Mouse (Mus musculus) hindbrain, postnatal 0 days (tissue): Measurements from ENCODE around the gene Ralgps2. TPM values are rescaled to one million over a fixed set of nuclear protein-coding genes. Genes with fewer than 3 reads are reported as not detected.

ENCODE experiments used
- ATAC-seq: fragments of 200-750 bp; cut with Nextera tagmentation; 2 replicates; pipeline ENCODE4 v1.8.0; 2017; ENCODE audit warnings: mild to moderate bottlenecking, moderate TSS enrichment, moderate library complexity
- DNase-seq: peaks from one replicate; pipeline ENCODE4 v3.0.0-alpha.2; 2015; ENCODE audit warnings: low spot score
- H3K27ac ChIP-seq: fragments of 300-500 bp; sonication (generic); 2 replicates; pipeline ENCODE4 v1.5.1; 2014; ENCODE audit warnings: mild to moderate bottlenecking
- H3K27me3 ChIP-seq: fragments of 300-500 bp; sonication (generic); 2 replicates; pipeline ENCODE4 v1.6.1; 2014; ENCODE audit warnings: low read length, mixed read lengths; ENCODE audit not compliant: insufficient read depth
- H3K36me3 ChIP-seq: fragments of 300-500 bp; sonication (generic); 2 replicates; pipeline ENCODE4 v1.6.1; 2014; ENCODE audit warnings: low read length, mixed read lengths; ENCODE audit not compliant: insufficient read depth
- H3K4me1 ChIP-seq: fragments of 300-500 bp; sonication (generic); 2 replicates; pipeline ENCODE4 v1.6.1; 2014; ENCODE audit warnings: antibody characterized with exemption, low read length, mixed read lengths; ENCODE audit not compliant: insufficient read depth
- H3K4me2 ChIP-seq: fragments of 300-500 bp; sonication (generic); 2 replicates; pipeline ENCODE4 v1.6.1; 2014; ENCODE audit warnings: low read depth, mild to moderate bottlenecking, low read length, moderate library complexity, mixed read lengths
- H3K4me3 ChIP-seq: fragments of 300-500 bp; sonication (generic); 2 replicates; pipeline ENCODE4 v1.5.1; 2014; ENCODE audit warnings: low read length
- H3K9ac ChIP-seq: fragments of 300-500 bp; sonication (generic); replicated peaks from 2 replicates; pipeline ENCODE4 v1.6.1; 2014; ENCODE audit warnings: mild to moderate bottlenecking, low read length, moderate library complexity, mixed read lengths
- H3K9me3 ChIP-seq: fragments of 300-500 bp; sonication (generic); 2 replicates; pipeline ENCODE4 v1.6.1; 2016; ENCODE audit warnings: low read length, mixed read lengths
- CTCF ChIP-seq: IDR thresholded peaks from 2 replicates; pipeline ENCODE4 v1.5.1; 2016; ENCODE audit warnings: antibody characterized with exemption, control low read depth, low read depth
- WGBS: fragments of 180-500 bp; shearing (Covaris S2); extraction: QIAGEN DNeasy Blood & Tissue Kit; methylation state at CpG from one replicate; pipeline ENCODE4 v1.1.7; 2014; 5-methylcytosine and 5-hydroxymethylcytosine counted together
- polyA plus RNA-seq: library from polyadenylated mRNA; unstranded; fragments of >200 nt; fragmentation: Nextera tagmentation; extraction: Ambion mirVana; gene quantifications from 2 replicates; pipeline ENCODE4 v1.2.1, GENCODE M21; 2015
- total RNA-seq: library from RNA; depleted of rRNA; stranded (reverse); fragments of >200 nt; gene quantifications from 2 replicates; pipeline ENCODE4 v1.2.3, GENCODE M21; 2014

Gene Ralgps2
- total and polyA plus RNA-seq, 2 experiments from 2014 or later: 52.8 to 70.1 TPM

DNA sequence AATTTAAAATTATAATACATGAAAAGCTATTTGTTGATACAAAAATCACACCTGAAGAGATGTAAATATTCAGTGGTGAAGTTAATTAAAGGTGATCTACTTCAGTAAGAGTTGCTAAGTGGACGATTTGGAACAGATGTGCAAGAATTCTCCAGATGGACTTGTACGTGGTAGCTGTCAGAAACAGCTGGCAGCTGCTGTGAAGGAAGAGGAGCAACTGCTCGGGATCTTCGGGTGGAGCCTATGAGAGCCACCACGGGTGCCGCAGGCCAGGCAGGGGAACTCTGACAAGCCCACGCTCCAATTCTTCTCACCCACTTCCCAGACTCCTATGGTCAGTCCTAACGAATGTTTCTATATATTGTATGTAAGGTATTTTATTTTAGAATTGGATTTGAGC is 126.7 kb downstream of the Ralgps2 start:
- DNase-seq: peak; percentile 11
- 69% methylated on average over 8 of the region's 8 CpGs for WGBS
- no peak overlapping the region for H3K4me2 ChIP-seq
- TF ChIP-seq CTCF: no peak
- H3K27me3 ChIP-seq: no peaks in the 10 kb centered on the region
- H3K4me3 ChIP-seq: no peak overlapping the region
- H3K27ac ChIP-seq: no peak overlapping the region
- no peak overlapping the region for H3K9ac ChIP-seq
- H3K9me3 ChIP-seq: no peaks in the 10 kb centered on the region
- no peak for ATAC-seq
- peaks cover 18% of the 10 kb centered on the region for H3K36me3 ChIP-seq
- H3K4me1 ChIP-seq: no peaks in the 10 kb centered on the region

DNA sequence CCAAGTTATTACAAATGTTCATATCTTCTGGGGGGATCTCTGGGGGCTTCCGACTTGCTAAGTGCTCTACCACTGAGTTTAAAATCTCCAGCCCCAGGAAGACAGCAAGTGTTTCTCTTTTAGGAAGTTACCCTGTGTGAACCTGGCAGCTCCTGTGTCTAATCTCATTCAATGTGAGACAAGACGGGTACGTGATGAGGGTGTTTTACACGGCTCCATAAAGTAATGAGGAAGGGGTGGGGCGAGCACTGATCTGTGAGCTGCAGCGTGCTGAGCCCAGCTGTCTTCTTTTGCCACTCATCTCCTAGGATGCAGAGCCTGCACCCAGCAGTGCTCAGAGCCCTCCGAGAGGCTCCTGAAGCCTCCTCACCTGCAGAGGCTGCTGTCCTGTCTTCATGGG is 127.5 kb downstream of the Ralgps2 start:
- H3K4me2 ChIP-seq: no peak overlapping the region
- H3K9me3 ChIP-seq: no peaks in the 10 kb centered on the region
- H3K36me3 ChIP-seq: peaks cover 12% of the 10 kb centered on the region; the same call in 1 of the 2 replicates
- ATAC-seq (no peak), DNase-seq (no peak)
- WGBS: 53% methylated on average over 7 of the region's 7 CpGs
- no peak overlapping the region for H3K27ac ChIP-seq
- H3K9ac ChIP-seq: no peak overlapping the region
- H3K4me1 ChIP-seq: no peaks in the 10 kb centered on the region
- no peak for TF ChIP-seq CTCF
- H3K4me3 ChIP-seq: no peak overlapping the region
- H3K27me3 ChIP-seq: no peaks in the 10 kb centered on the region

DNA sequence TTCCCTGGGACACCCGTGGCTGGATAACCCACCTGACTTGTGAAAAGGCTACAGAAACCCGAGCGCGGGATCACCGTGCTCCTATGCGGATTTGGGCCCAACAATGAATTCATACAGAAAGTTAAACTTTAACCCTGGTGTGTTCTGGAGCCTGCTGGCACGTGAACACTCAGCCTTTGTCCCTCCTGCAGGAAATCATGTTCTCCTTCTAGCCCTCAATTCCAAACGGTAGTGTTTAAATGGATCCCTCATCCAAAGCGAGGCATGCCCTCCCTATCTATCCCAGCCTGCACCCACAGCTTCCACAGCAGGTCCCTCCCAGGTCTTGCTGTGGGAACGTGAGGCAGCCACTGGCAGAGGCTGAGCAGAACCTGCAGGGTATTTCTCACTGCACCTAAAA is 131.1 kb downstream of the Ralgps2 start:
- DNase-seq (no peak), ATAC-seq (no peak)
- Histone ChIP-seq H3K4me1 (no peaks in the 10 kb centered on the region), H3K9me3 (no peaks in the 10 kb centered on the region), H3K4me2 (no peak overlapping the region), H3K27me3 (no peaks in the 10 kb centered on the region), H3K9ac (no peak overlapping the region), H3K4me3 (no peak overlapping the region), H3K27ac (no peak overlapping the region), H3K36me3 (0 out of 2 replicates have a peak, but pooled peaks cover 4% of the 10 kb centered on the region)
- no peak for TF ChIP-seq CTCF
- 45% methylated on average over 10 of the region's 10 CpGs for WGBS

DNA sequence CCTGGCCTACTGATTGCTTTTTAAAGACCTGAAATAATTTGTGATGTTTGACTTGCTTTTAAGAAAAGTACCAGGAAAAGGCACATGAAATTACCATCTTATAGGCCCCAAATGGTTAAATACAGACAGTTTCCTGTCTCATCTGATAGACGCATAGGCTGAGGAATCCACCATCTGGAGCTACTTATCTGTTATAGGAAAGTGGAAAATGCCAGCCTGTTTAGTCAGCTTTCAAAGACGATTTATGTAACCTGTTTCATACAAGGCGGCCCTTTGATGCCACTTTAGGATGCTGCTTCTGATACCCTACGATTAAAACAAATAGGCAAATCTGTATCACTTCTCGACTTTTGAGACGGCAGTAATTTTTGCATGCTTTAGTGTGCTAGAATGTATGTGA is 138.2 kb downstream of the Ralgps2 start:
- H3K4me3 ChIP-seq: no peak overlapping the region
- H3K4me1 ChIP-seq: no peaks in the 10 kb centered on the region
- H3K27ac ChIP-seq: no peak overlapping the region
- no peak for ATAC-seq
- TF ChIP-seq CTCF: no peak
- DNase-seq: no peak
- H3K4me2 ChIP-seq: no peak overlapping the region
- no peaks in the 10 kb centered on the region for H3K27me3 ChIP-seq
- no peaks in the 10 kb centered on the region for H3K9me3 ChIP-seq
- WGBS: 77% methylated on average over 6 of the region's 6 CpGs
- no peak overlapping the region for H3K9ac ChIP-seq
- H3K36me3 ChIP-seq: no peaks in the 10 kb centered on the region

DNA sequence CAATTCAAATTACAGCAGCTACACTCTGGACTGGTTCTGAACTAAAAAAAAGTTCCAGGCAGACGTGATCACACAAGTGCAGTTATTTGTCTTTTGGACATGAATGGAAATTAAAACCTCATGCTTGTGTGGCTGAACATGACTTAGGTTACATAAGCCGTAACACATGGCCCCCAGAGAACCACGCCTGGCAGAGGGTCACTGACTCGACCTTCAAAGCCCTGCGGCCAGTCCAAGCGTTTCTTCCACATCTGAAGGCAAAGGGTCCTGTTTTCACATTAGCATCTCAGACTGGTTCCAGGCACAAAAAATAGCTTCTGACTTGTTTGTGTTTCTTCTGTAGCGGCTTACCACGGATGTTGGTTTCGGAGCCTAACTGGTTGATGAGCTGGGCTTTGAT is 143.2 kb downstream of the Ralgps2 start:
- H3K9me3 ChIP-seq: no peaks in the 10 kb centered on the region
- DNase-seq (no peak), ATAC-seq (no peak)
- no peak overlapping the region for H3K4me2 ChIP-seq
- H3K36me3 ChIP-seq: no peaks in the 10 kb centered on the region
- no peak overlapping the region for H3K9ac ChIP-seq
- WGBS: 80% methylated on average over 9 of the region's 9 CpGs
- no peak overlapping the region for H3K4me3 ChIP-seq
- no peaks in the 10 kb centered on the region for H3K27me3 ChIP-seq
- H3K27ac ChIP-seq: no peak overlapping the region
- no peaks in the 10 kb centered on the region for H3K4me1 ChIP-seq
- TF ChIP-seq CTCF: no peak

DNA sequence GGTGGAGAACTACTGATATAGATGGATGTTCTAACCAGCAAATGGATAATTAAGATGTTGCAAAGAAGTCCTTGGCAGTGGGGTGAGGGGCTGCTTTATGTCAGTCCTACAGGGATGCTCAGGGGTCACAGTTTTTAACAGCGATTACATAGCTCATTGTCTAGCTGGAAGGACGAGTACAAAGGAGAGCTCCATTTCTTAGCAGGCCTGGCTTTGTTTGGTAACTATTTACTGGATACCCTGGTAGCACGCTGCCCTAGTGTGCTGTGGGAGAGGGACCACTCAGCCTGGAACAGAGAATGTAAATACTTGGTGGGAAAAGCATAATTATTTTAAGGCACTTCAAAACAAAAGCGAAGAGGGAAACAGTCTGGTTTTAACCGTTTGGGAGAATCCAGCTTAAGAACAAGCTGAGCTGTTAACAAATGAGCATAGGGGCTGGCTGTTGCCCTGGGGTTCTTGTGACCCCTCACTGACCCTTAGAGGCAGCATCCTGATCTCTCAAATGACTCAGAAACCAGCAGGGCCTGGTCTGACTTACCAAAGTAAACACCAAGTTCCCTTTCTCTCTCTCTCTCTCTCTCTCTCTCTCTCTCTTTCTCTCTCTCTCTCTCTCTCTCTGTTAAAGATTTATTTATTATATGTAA is 149.5 kb downstream of the Ralgps2 start:
- 22% methylated on average over 5 of the region's 5 CpGs for WGBS
- ATAC-seq (0 out of 2 replicates have a peak, but pooled peaks have one; percentile 43), DNase-seq (no peak)
- H3K27ac ChIP-seq: no peak overlapping the region
- no peak for TF ChIP-seq CTCF
- no peak overlapping the region for H3K4me2 ChIP-seq
- no peak overlapping the region for H3K4me3 ChIP-seq
- H3K9ac ChIP-seq: no peak overlapping the region
- H3K36me3 ChIP-seq: no peaks in the 10 kb centered on the region
- H3K4me1 ChIP-seq: peaks cover 6% of the 10 kb centered on the region
- H3K27me3 ChIP-seq: no peaks in the 10 kb centered on the region
- H3K9me3 ChIP-seq: no peaks in the 10 kb centered on the region

DNA sequence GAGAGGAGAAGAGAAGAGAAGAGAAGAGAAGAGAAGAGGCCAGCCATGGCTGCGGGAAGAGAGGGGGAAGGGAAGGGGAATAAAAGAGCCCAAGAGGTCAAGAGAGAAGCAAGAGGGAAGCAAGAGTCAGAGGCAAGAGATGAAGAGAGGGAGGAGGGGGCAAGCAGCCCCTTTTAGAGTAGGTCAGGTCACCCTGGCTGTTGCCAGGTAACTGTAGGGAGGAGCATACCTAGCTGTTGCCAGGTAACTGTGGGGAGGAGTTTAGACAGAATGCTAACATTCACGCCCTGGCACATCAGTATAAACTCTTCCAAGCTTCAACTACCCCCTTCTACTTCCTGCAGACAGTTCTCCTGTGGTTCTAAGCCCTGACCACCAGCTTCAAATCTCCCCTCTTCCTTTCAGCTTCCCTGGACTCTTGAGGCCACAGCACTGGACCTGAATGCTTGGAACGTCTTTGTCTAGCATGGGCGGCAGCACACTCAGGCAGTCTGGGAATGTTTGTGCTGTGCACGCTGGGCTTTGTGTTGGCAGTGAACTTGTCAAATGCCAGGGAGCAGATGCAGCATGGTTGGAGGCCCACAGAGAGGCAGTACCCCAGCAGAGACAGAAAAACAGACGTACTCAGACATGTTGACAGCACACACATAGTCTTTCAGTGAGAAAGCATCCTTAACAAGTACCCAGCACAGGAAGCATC is 152.1 kb downstream of the Ralgps2 start:
- DNase-seq (no peak), ATAC-seq (peak; percentile 27; the same call in 1 of the 2 replicates)
- 27% methylated on average over 6 of the region's 6 CpGs for WGBS
- Histone ChIP-seq H3K27me3 (no peaks in the 10 kb centered on the region), H3K4me3 (no peak overlapping the region), H3K9me3 (no peaks in the 10 kb centered on the region), H3K4me2 (no peak overlapping the region), H3K27ac (no peak overlapping the region), H3K4me1 (peaks cover 6% of the 10 kb centered on the region), H3K36me3 (no peaks in the 10 kb centered on the region), H3K9ac (no peak overlapping the region)
- no peak for TF ChIP-seq CTCF
